ENCODE assay signal across 33 mouse cellular contexts in the genomic region with DNA sequence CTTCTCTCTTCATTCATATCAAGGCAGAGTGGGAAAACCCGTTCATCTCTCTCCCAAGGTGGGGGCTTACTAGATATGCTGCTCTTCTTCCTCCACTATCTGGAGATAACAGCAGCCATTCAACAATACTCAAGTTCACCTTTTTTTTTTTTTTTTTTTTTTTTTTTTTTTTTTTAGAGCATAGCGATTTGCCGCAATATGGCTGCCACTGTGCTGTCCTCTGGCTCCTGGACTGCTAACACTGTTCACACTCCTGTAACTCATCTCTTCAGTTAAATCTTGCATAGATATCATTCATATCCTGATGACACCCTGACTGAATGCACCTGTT. TPM values are rescaled to one million over a fixed set of nuclear protein-coding genes. Genes with fewer than 3 reads are reported as not detected.
"Had no signal": no experiment of that assay in that cellular context is flagged by ENCODE, and none has a peak within 500 bp of the region (broad histone marks: within the 10 kb centered on the region; RNA-seq: fewer than 3 reads in every experiment).

No protein-coding gene starts in this region.

- H3K4me3 ChIP-seq: heart, embryonic 12.5 days; heart, embryonic 13.5 days; heart, embryonic 15.5 days; hindbrain, embryonic 10.5 days; hindbrain, embryonic 12.5 days; hindbrain, embryonic 13.5 days; hindbrain, embryonic 15.5 days; intestine, embryonic 15.5 days; kidney, embryonic 15.5 days; layer of hippocampus, adult 2 months; left cerebral cortex, adult 2 months had no signal

- H3K36me3 ChIP-seq: heart, embryonic 12.5 days; heart, embryonic 13.5 days; heart, embryonic 15.5 days; hindbrain, embryonic 10.5 days; hindbrain, embryonic 12.5 days; hindbrain, embryonic 13.5 days; hindbrain, embryonic 15.5 days; intestine, embryonic 15.5 days; kidney, embryonic 15.5 days had no signal

- H3K4me2 ChIP-seq: heart, embryonic 11.5 days; heart, embryonic 12.5 days; heart, embryonic 13.5 days; heart, embryonic 15.5 days; hindbrain, embryonic 12.5 days; hindbrain, embryonic 13.5 days; hindbrain, embryonic 14.5 days; hindbrain, embryonic 15.5 days; intestine, embryonic 15.5 days; kidney, embryonic 15.5 days had no signal

- H3K9me3 ChIP-seq: heart, embryonic 12.5 days; heart, embryonic 13.5 days; heart, embryonic 15.5 days; hindbrain, embryonic 10.5 days; hindbrain, embryonic 12.5 days; hindbrain, embryonic 13.5 days; hindbrain, embryonic 15.5 days; intestine, embryonic 15.5 days; kidney, embryonic 15.5 days had no signal

- H3K27ac ChIP-seq: heart, embryonic 13.5 days; heart, embryonic 15.5 days; hindbrain, embryonic 10.5 days; hindbrain, embryonic 12.5 days; hindbrain, embryonic 13.5 days; hindbrain, embryonic 14.5 days; hindbrain, embryonic 15.5 days; hindbrain, postnatal 0 days; intestine, embryonic 15.5 days; kidney, embryonic 15.5 days; kidney, postnatal 0 days; left cerebral cortex, adult 2 months had no signal

- H3K27me3 ChIP-seq: heart, embryonic 12.5 days; heart, embryonic 13.5 days; heart, embryonic 15.5 days; hindbrain, embryonic 12.5 days; hindbrain, embryonic 13.5 days; hindbrain, embryonic 15.5 days; intestine, embryonic 15.5 days; kidney, embryonic 15.5 days had no signal

- DNase-seq: heart, postnatal 10 days; heart, postnatal 14 days; heart, postnatal 36 days; heart, postnatal 4 days; kidney, adult 11 months; kidney, adult 18-20 months; kidney, adult 2 months; kidney, adult 8-10 months; kidney, adult 9 months; kidney, postnatal 10 days; kidney, postnatal 14 days; kidney, postnatal 25 days; kidney, postnatal 36 days; kidney, postnatal 4 days; layer of hippocampus, adult 9-11 months; layer of hippocampus, postnatal 36 days had no signal

- H3K9ac ChIP-seq: heart, embryonic 12.5 days; heart, embryonic 13.5 days; heart, embryonic 15.5 days; hindbrain, embryonic 12.5 days; hindbrain, embryonic 13.5 days; hindbrain, embryonic 14.5 days; hindbrain, embryonic 15.5 days; intestine, embryonic 15.5 days; kidney, embryonic 15.5 days had no signal

- H3K4me1 ChIP-seq: heart, embryonic 12.5 days; heart, embryonic 13.5 days; heart, embryonic 15.5 days; hindbrain, embryonic 10.5 days; hindbrain, embryonic 12.5 days; hindbrain, embryonic 13.5 days; hindbrain, embryonic 15.5 days; intestine, embryonic 15.5 days; kidney, embryonic 15.5 days had no signal

RNA-seq across cellular contexts. Expression of gene Plppr4, which starts 51.1 kb away (rescaled TPM):
- total RNA-seq: hematopoietic stem cell, adult 5-6 weeks had no signal
- polyA plus RNA-seq: inflammation-experienced regulatory T-cells, adult 6 months had no signal
